Mouse (Mus musculus): Measurements from ENCODE around the gene Pla2g5. TPM values are rescaled to one million over a fixed set of nuclear protein-coding genes. Genes with fewer than 3 reads are reported as not detected.
"Not testable (repeated sequence)": the region's sequence is repeated elsewhere in the genome, so short reads cannot be mapped to it uniquely, and the experiment has no call there.

Pla2g5 gene
- polyA plus RNA-seq, 1 experiment from 2014 or later: 0.42 TPM

DNA sequence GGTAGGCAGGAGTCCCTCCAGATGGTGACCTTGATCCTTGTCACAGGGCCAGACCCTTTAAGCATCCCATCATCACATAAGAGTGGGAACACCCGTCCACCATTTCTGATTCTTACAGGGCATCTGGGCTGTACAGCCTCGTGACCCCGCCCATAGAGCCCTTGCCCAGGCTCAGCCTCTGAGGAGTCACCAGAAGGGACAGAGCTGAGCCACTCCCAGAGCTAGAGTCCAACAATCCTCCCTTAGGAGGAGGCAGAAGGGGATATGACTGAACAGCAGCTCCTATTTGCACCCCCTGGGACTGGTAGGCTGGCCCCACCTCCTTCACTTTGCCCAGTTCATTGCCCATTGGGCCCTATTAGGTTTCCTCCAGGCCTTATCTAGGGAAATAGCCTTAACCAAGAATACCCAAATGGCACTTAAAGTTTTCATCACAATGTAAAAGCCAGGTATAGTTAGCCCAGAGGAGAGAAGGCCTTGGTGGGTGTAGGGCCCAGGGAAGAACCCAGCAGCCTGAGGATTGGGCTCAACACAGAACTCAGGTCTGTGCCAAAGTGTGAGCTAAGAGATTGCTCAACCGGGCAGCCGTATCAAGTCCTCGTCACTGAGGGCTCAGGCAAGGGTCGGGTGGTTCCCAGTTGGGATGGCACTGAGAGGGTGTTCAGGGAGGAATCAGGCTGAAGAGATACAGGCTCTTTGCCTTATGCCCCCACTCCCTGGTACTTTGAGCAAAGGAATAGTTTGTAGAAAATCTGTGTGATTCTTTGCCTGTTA, 17.7 kb upstream of the Pla2g5 start:
- Histone ChIP-seq H3K4me3 (ENCODE audit: low read depth, low read length) (no peak overlapping the region), H3K36me3 (ENCODE audit: control insufficient read depth, insufficient read depth, low read length) (no peaks in the 10 kb centered on the region), H3K4me2 (ENCODE audit: low read length) (no peak overlapping the region), H3K27me3 (replicated peaks; ENCODE audit: control insufficient read depth, insufficient read depth, low read length) (no peaks in the 10 kb centered on the region), H3K9ac (ENCODE audit: low read length) (no peak overlapping the region), H3K4me1 (replicated peaks; ENCODE audit: control insufficient read depth, insufficient read depth, low read length) (no peaks in the 10 kb centered on the region), H3K9me3 (ENCODE audit: control insufficient read depth, low read length) (no peaks in the 10 kb centered on the region), H3K27ac (ENCODE audit: low read depth) (no peak overlapping the region)
- ATAC-seq (replicated peaks; ENCODE audit: low FRiP score, low TSS enrichment, low read depth): no peak
- WGBS: 78% methylated on average over 7 of the region's 7 CpGs
- no peak for DNase-seq (ENCODE audit: low spot score)

GRCm38 (mm10) chr4:138879808-138880207, 16.5 kb upstream of the Pla2g5 start:
- 85% methylated on average over 11 of the region's 11 CpGs for WGBS
- no peak for DNase-seq (ENCODE audit: low spot score)
- H3K27me3 ChIP-seq (replicated peaks; ENCODE audit: control insufficient read depth, insufficient read depth, low read length): no peaks in the 10 kb centered on the region
- no peaks in the 10 kb centered on the region for H3K4me1 ChIP-seq (replicated peaks; ENCODE audit: control insufficient read depth, insufficient read depth, low read length)
- H3K4me3 ChIP-seq (ENCODE audit: low read depth, low read length): no peak overlapping the region
- H3K9me3 ChIP-seq (ENCODE audit: control insufficient read depth, low read length): no peaks in the 10 kb centered on the region
- H3K27ac ChIP-seq (ENCODE audit: low read depth): no peak overlapping the region
- no peaks in the 10 kb centered on the region for H3K36me3 ChIP-seq (ENCODE audit: control insufficient read depth, insufficient read depth, low read length)
- H3K4me2 ChIP-seq (ENCODE audit: low read length): no peak overlapping the region
- no peak overlapping the region for H3K9ac ChIP-seq (ENCODE audit: low read length)
- ATAC-seq (replicated peaks; ENCODE audit: low FRiP score, low TSS enrichment, low read depth): no peak

- DNase-seq (ENCODE audit: low spot score) (no peak), ATAC-seq (replicated peaks; ENCODE audit: low FRiP score, low TSS enrichment, low read depth) (no peak)
- Histone ChIP-seq H3K9ac (ENCODE audit: low read length) (no peak overlapping the region), H3K4me2 (ENCODE audit: low read length) (no peak overlapping the region), H3K9me3 (ENCODE audit: control insufficient read depth, low read length) (no peaks in the 10 kb centered on the region), H3K36me3 (ENCODE audit: control insufficient read depth, insufficient read depth, low read length) (no peaks in the 10 kb centered on the region), H3K27me3 (replicated peaks; ENCODE audit: control insufficient read depth, insufficient read depth, low read length) (no peaks in the 10 kb centered on the region), H3K27ac (ENCODE audit: low read depth) (no peak overlapping the region), H3K4me3 (ENCODE audit: low read depth, low read length) (no peak overlapping the region), H3K4me1 (replicated peaks; ENCODE audit: control insufficient read depth, insufficient read depth, low read length) (no peaks in the 10 kb centered on the region)
- 49% methylated on average over 8 of the region's 8 CpGs for WGBS
Measured at GRCm38 (mm10) chr4:138878783-138879182, 15.5 kb upstream of the Pla2g5 start.

DNA sequence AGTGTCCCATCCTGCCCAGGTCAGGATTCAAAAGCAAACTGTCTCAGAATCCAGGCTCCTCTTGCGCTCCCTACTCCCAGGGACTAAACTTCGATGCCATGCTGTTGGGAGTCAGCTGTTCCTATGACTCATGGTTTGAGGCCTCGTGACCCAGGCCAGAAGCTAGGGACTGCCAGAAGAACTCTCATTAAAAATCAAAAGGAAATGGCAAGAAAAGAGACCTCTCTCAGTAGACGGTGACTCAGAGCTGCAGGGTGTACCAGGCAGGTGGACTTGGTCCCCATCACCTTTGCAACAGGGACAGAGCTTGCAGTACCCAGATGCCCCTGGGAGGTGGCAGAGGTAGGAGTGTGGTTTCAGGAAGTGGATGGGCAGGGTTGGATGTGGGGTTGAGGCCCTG, 14.4 kb upstream of the Pla2g5 start, which contains the start of gene Pla2g2e:
Pla2g2e (plus strand) TSS at position 212 of the 400 bp plus-strand sequence.
- DNase-seq (ENCODE audit: low spot score) (no peak), ATAC-seq (replicated peaks; ENCODE audit: low FRiP score, low TSS enrichment, low read depth) (no peak)
- Histone ChIP-seq H3K4me3 (ENCODE audit: low read depth, low read length) (no peak within 1 kb of the TSS), H3K36me3 (ENCODE audit: control insufficient read depth, insufficient read depth, low read length) (no peaks in the 10 kb centered on the region), H3K9me3 (ENCODE audit: control insufficient read depth, low read length) (no peaks in the 10 kb centered on the region), H3K4me2 (ENCODE audit: low read length) (no peak within 1 kb of the TSS), H3K27ac (ENCODE audit: low read depth) (no peak within 1 kb of the TSS), H3K4me1 (replicated peaks; ENCODE audit: control insufficient read depth, insufficient read depth, low read length) (no peaks in the 10 kb centered on the region), H3K9ac (ENCODE audit: low read length) (no peak within 1 kb of the TSS), H3K27me3 (replicated peaks; ENCODE audit: control insufficient read depth, insufficient read depth, low read length) (no peaks in the 10 kb centered on the region)
- 80% methylated on average over 4 of the region's 4 CpGs for WGBS

DNA sequence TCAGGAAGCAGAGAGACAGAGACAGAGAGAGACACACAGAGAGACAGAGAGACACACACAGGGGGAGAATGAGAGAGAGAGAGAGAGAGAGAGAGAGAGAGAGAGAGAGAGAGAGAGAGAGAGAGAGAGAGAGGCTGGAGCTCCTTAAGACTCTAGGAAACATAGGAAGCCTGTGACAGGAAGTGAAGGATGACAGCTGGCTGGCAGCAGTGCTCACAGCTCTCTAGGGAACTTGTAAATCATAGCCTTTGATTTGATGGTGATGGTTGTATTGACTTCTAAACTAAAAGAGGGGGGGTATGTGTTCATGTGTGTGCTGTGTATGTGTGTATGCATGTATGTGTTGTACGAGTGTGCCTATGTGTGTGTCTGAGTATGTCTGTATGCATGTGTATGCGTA, 12.7 kb upstream of the Pla2g5 start:
- 98% methylated on average over 2 of the region's 2 CpGs for WGBS
- Histone ChIP-seq H3K27me3 (replicated peaks; ENCODE audit: control insufficient read depth, insufficient read depth, low read length) (no peaks in the 10 kb centered on the region), H3K4me1 (replicated peaks; ENCODE audit: control insufficient read depth, insufficient read depth, low read length) (no peaks in the 10 kb centered on the region), H3K36me3 (ENCODE audit: control insufficient read depth, insufficient read depth, low read length) (no peaks in the 10 kb centered on the region), H3K4me3 (ENCODE audit: low read depth, low read length) (no peak overlapping the region), H3K9me3 (ENCODE audit: control insufficient read depth, low read length) (no peaks in the 10 kb centered on the region), H3K4me2 (ENCODE audit: low read length) (no peak overlapping the region), H3K27ac (ENCODE audit: low read depth) (no peak overlapping the region), H3K9ac (ENCODE audit: low read length) (no peak overlapping the region)
- ATAC-seq (replicated peaks; ENCODE audit: low FRiP score, low TSS enrichment, low read depth) (no peak), DNase-seq (ENCODE audit: low spot score) (no peak)

DNA sequence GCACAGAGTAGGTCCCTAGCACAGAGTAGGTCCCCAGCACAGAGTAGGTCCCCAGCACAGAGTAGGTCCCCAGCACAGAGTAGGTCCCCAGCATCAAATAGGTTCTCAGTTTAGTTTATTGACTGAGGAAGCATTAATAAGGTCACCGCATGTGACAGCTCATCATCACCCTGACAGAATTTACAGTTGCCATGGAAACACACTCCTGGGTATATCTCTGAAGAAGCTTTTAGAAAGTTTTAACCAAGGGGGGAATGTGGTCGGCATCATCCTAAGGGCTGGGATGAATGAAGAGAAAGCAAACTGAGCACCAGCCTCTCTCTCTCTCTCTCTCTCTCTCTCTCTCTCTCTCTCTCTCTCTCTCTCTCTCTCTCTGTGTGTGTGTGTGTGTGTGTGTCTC, 12.0 kb upstream of the Pla2g5 start:
- not testable (repeated sequence) for ATAC-seq (replicated peaks; ENCODE audit: low FRiP score, low TSS enrichment, low read depth); H3K4me2 ChIP-seq (ENCODE audit: low read length); H3K4me3 ChIP-seq (ENCODE audit: low read depth, low read length); H3K9me3 ChIP-seq (ENCODE audit: control insufficient read depth, low read length); H3K27ac ChIP-seq (ENCODE audit: low read depth); H3K4me1 ChIP-seq (replicated peaks; ENCODE audit: control insufficient read depth, insufficient read depth, low read length); DNase-seq (ENCODE audit: low spot score); H3K9ac ChIP-seq (ENCODE audit: low read length); H3K36me3 ChIP-seq (ENCODE audit: control insufficient read depth, insufficient read depth, low read length); H3K27me3 ChIP-seq (replicated peaks; ENCODE audit: control insufficient read depth, insufficient read depth, low read length)
- WGBS: 78% methylated on average over 2 of the region's 2 CpGs

GRCm38 (mm10) chr4:138873864-138874263, 10.6 kb upstream of the Pla2g5 start, which contains the start of gene Gm13030:
Gm13030 (minus strand) TSS chr4:138873964.
- H3K27me3 ChIP-seq (replicated peaks; ENCODE audit: control insufficient read depth, insufficient read depth, low read length): no peaks in the 10 kb centered on the region
- H3K4me3 ChIP-seq (ENCODE audit: low read depth, low read length): no peak within 1 kb of the TSS
- H3K9me3 ChIP-seq (ENCODE audit: control insufficient read depth, low read length): no peaks in the 10 kb centered on the region
- WGBS: 75% methylated on average over 6 of the region's 6 CpGs
- no peaks in the 10 kb centered on the region for H3K36me3 ChIP-seq (ENCODE audit: control insufficient read depth, insufficient read depth, low read length)
- H3K4me1 ChIP-seq (replicated peaks; ENCODE audit: control insufficient read depth, insufficient read depth, low read length): no peaks in the 10 kb centered on the region
- no peak within 1 kb of the TSS for H3K9ac ChIP-seq (ENCODE audit: low read length)
- H3K4me2 ChIP-seq (ENCODE audit: low read length): no peak within 1 kb of the TSS
- H3K27ac ChIP-seq (ENCODE audit: low read depth): no peak within 1 kb of the TSS
- DNase-seq (ENCODE audit: low spot score): no peak
- no peak for ATAC-seq (replicated peaks; ENCODE audit: low FRiP score, low TSS enrichment, low read depth)

DNA sequence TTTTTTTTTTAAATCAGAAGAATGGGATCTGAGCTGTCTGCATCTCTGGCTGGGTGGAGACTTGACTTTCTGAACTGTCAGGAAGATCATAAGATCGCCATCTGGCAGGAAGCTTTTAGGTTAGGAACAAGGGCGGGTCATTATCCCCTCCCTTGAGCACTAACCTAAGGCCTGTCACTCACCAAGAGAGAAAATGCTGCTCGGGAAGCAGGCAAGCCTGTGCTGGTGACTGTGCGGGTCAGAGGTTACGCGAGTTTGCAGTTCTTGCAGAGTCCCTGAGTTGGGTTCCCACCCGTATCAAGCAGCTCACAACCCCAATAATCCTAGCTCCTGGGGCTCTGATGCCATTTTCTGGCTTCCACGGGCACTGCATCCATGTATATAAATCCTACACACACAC, 5.4 kb upstream of the Pla2g5 start:
- no peak overlapping the region for H3K4me3 ChIP-seq (ENCODE audit: low read depth, low read length)
- no peak overlapping the region for H3K4me2 ChIP-seq (ENCODE audit: low read length)
- H3K27me3 ChIP-seq (replicated peaks; ENCODE audit: control insufficient read depth, insufficient read depth, low read length): no peaks in the 10 kb centered on the region
- H3K27ac ChIP-seq (ENCODE audit: low read depth): no peak overlapping the region
- WGBS: 55% methylated on average over 8 of the region's 8 CpGs
- no peak for ATAC-seq (replicated peaks; ENCODE audit: low FRiP score, low TSS enrichment, low read depth)
- no peak for DNase-seq (ENCODE audit: low spot score)
- H3K9ac ChIP-seq (ENCODE audit: low read length): no peak overlapping the region
- H3K9me3 ChIP-seq (ENCODE audit: control insufficient read depth, low read length): no peaks in the 10 kb centered on the region
- H3K36me3 ChIP-seq (ENCODE audit: control insufficient read depth, insufficient read depth, low read length): no peaks in the 10 kb centered on the region
- H3K4me1 ChIP-seq (replicated peaks; ENCODE audit: control insufficient read depth, insufficient read depth, low read length): no peaks in the 10 kb centered on the region

DNA sequence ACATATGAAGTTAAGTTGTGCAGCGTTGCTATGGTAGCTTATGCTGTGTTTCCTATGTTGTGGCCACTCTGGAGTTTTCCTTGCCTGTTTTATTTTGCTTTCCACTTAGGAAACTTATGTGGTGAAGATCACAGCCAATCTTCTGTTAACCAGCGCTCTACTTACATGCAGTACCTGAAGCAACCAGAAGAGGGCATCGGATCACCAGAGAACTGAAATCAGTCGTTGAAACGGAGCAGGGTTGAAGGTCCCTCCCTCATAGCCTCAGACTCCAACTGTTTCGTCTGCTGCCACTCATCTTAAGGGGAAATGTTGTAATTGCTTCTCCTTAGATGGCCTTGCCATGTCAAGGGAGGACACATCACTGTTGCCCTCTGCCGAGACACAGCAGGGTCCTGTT, 3.1 kb upstream of the Pla2g5 start:
- no peak overlapping the region for H3K27ac ChIP-seq (ENCODE audit: low read depth)
- DNase-seq (ENCODE audit: low spot score) (peak; percentile 87), ATAC-seq (replicated peaks; ENCODE audit: low FRiP score, low TSS enrichment, low read depth) (no peak)
- H3K9me3 ChIP-seq (ENCODE audit: control insufficient read depth, low read length): no peaks in the 10 kb centered on the region
- H3K27me3 ChIP-seq (replicated peaks; ENCODE audit: control insufficient read depth, insufficient read depth, low read length): no peaks in the 10 kb centered on the region
- H3K36me3 ChIP-seq (ENCODE audit: control insufficient read depth, insufficient read depth, low read length): no peaks in the 10 kb centered on the region
- no peaks in the 10 kb centered on the region for H3K4me1 ChIP-seq (replicated peaks; ENCODE audit: control insufficient read depth, insufficient read depth, low read length)
- H3K9ac ChIP-seq (ENCODE audit: low read length): no peak overlapping the region
- H3K4me3 ChIP-seq (ENCODE audit: low read depth, low read length): no peak overlapping the region
- no peak overlapping the region for H3K4me2 ChIP-seq (ENCODE audit: low read length)
- 13% methylated on average over 7 of the region's 7 CpGs for WGBS
